Comparison of ENCODE assay signal across 20 mouse cellular contexts in genomic region chr13:41655576-41656090, GRCm38 (mm10). TPM values are rescaled to one million over a fixed set of nuclear protein-coding genes. Genes with fewer than 3 reads are reported as not detected.
DNase-seq lines count a peak whose midpoint lies in the region; TF ChIP-seq lines count a peak whose summit lies in the region.
"Had no signal": no experiment of that assay in that cellular context is flagged by ENCODE, and none has a peak within 500 bp of the region (broad histone marks: within the 10 kb centered on the region; RNA-seq: fewer than 3 reads in every experiment).

No protein-coding gene starts in this region.

- no peaks in the 10 kb centered on the region for H3K27me3 ChIP-seq in heart, embryonic 10.5 days (ENCODE audit: insufficient read depth, poor library complexity, severe bottlenecking)
- H3K27me3 ChIP-seq in heart, adult 2 months (ENCODE audit: control insufficient read depth, insufficient read depth, low read length): no peaks in the 10 kb centered on the region
- H3K27me3 ChIP-seq in kidney, adult 2 months (replicated peaks; ENCODE audit: control insufficient read depth, insufficient read depth, low read length): no peaks in the 10 kb centered on the region
- H3K27me3 ChIP-seq: liver, embryonic 13.5 days; neural tube, embryonic 13.5 days had no signal

- DNase-seq in adrenal gland, adult 2 months: peak; percentile 42
- no peak for DNase-seq in adrenal gland, postnatal 4 days (ENCODE audit: low spot score in 2 of 2)
- DNase-seq in heart, embryonic 10.5 days (ENCODE audit: low spot score): no peak
- DNase-seq in heart, adult 2 months: no peak
- no peak for DNase-seq in kidney, adult 2 months
- no peak for DNase-seq in kidney, adult 18-20 months
- DNase-seq in adrenal gland, postnatal 36 days: peak; percentile 35 to 40
- DNase-seq in left cerebral cortex, adult 8-10 months (ENCODE audit: low spot score in 2 of 2): no peak
- DNase-seq: cerebellum, adult 11-12 months; cerebellum, postnatal 10 days; forebrain, postnatal 0 days; kidney, postnatal 4 days; liver, embryonic 13.5 days; lung, embryonic 14.5 days; thymus, adult 18-20 months; thymus, postnatal 36 days had no signal

- TF ChIP-seq EP300 in heart, adult 2 months (IDR thresholded peaks at IDR 0.05; ENCODE audit: insufficient read depth, low read depth, low read length): no peak

- H3K79me2 ChIP-seq in heart, adult 2 months (replicated peaks; ENCODE audit: control insufficient read depth, insufficient read depth, low read length): no peaks in the 10 kb centered on the region

- intact Hi-C loops in heart, adult 2 months (cut with DNase I): no loop called here

- no peak for TF ChIP-seq POLR2A in heart, adult 2 months (IDR thresholded peaks at IDR 0.05; ENCODE audit: insufficient read depth, low read depth, low read length)
- TF ChIP-seq POLR2A in kidney, adult 2 months (IDR thresholded peaks at IDR 0.05; ENCODE audit: low read depth, low read length): no peak

- no peaks in the 10 kb centered on the region for H3K36me3 ChIP-seq in heart, embryonic 10.5 days
- no peaks in the 10 kb centered on the region for H3K36me3 ChIP-seq in heart, adult 2 months (ENCODE audit: control insufficient read depth, insufficient read depth, low read length)
- H3K36me3 ChIP-seq in kidney, adult 2 months (ENCODE audit: control insufficient read depth, insufficient read depth, low read length): no peaks in the 10 kb centered on the region
- H3K36me3 ChIP-seq: embryonic facial prominence, embryonic 10.5 days; liver, embryonic 13.5 days; neural tube, embryonic 13.5 days had no signal

- H3K9ac ChIP-seq in heart, adult 2 months (ENCODE audit: low read depth, low read length): no peak overlapping the region
- H3K9ac ChIP-seq: forebrain, postnatal 0 days; liver, embryonic 13.5 days; lung, embryonic 14.5 days; neural tube, embryonic 13.5 days had no signal

- WGBS in heart, embryonic 10.5 days: 31% methylated on average over 10 of the region's 10 CpGs
- WGBS in heart, adult 2 months: 37% methylated on average over 10 of the region's 10 CpGs
- WGBS in kidney, adult 2 months: 62% methylated on average over 10 of the region's 10 CpGs

- TF ChIP-seq CTCF in heart, adult 2 months (IDR thresholded peaks at IDR 0.05): no peak
- TF ChIP-seq CTCF in kidney, adult 2 months (conservative IDR thresholded peaks at IDR 0.05; ENCODE audit: insufficient read depth, insufficient read length, low read depth, low read length): no peak

- no peaks in the 10 kb centered on the region for H3K9me3 ChIP-seq in heart, embryonic 10.5 days
- H3K9me3 ChIP-seq: embryonic facial prominence, embryonic 10.5 days; liver, embryonic 13.5 days; neural tube, embryonic 13.5 days had no signal

- peaks cover 39% of the 10 kb centered on the region for H3K4me1 ChIP-seq in heart, embryonic 10.5 days
- peaks cover 1% of the 10 kb centered on the region for H3K4me1 ChIP-seq in heart, adult 2 months (ENCODE audit: control insufficient read depth, insufficient read depth, low read length)
- H3K4me1 ChIP-seq in kidney, adult 2 months (ENCODE audit: control insufficient read depth, insufficient read depth, low read length): no peaks in the 10 kb centered on the region; the same call in 1 of the 2 replicates
- H3K4me1 ChIP-seq: liver, embryonic 13.5 days; neural tube, embryonic 13.5 days had no signal

- H3K27ac ChIP-seq in heart, embryonic 10.5 days: peak overlapping the region; percentile 81
- H3K27ac ChIP-seq in heart, adult 2 months: no peak overlapping the region
- H3K27ac ChIP-seq in kidney, adult 2 months (ENCODE audit: insufficient read depth, low read depth, low read length): peak overlapping the region; percentile 7; the same call in 1 of the 2 replicates
- H3K27ac ChIP-seq: embryonic facial prominence, embryonic 10.5 days; hindbrain, postnatal 0 days; liver, embryonic 13.5 days; neural tube, embryonic 13.5 days had no signal

- H3K4me3 ChIP-seq in heart, embryonic 10.5 days: no peak overlapping the region
- H3K4me3 ChIP-seq in heart, adult 2 months: no peak overlapping the region
- no peak overlapping the region for H3K4me3 ChIP-seq in kidney, adult 2 months (ENCODE audit: insufficient read depth, low read depth, low read length)
- H3K4me3 ChIP-seq: embryonic facial prominence, embryonic 10.5 days; liver, embryonic 13.5 days; myocyte; neural tube, embryonic 13.5 days had no signal

RNA-seq across cellular contexts. Expression of gene Tmem170b, which starts 49.9 kb away (rescaled TPM):
- 10 to 100 TPM; 16.6 to 22.1 TPM for total RNA-seq in adrenal gland, adult 2 months (2021)
- 5.6 and 10.1 TPM in 2 replicates for polyA plus RNA-seq in adrenal gland, adult 2 months (2012; rRNA removed)
- total RNA-seq in adrenal gland, postnatal 4 days (2021): 10 to 100 TPM; 27.9 to 28.1 TPM
- 11.5 and 15.5 TPM in 2 replicates for polyA plus RNA-seq in heart, embryonic 10.5 days (2016; fragmentation: Nextera tagmentation; extraction: Ambion mirVana)
- 10 to 100 TPM; 22.0 to 27.1 TPM for total RNA-seq in heart, adult 2 months (2021)
- polyA plus RNA-seq in heart, adult 2 months (2012; rRNA removed): 3.6 and 7.1 TPM in 2 replicates
- 4.0 and 4.2 TPM in 2 replicates for polyA plus RNA-seq in kidney, adult 2 months (2012; rRNA removed)
- total RNA-seq in adrenal gland, postnatal 36 days (2021): 10 to 100 TPM; 23.0 to 29.0 TPM
- total RNA-seq in left cerebral cortex, adult 8-10 months (2022): 10 to 100 TPM; 78.7 to 83.4 (median 80.8) TPM

Comparison
In these comparisons a context has a peak if more than half of its experiments do, and no peak if none do; other contexts are left out.
1. DNase-seq: peak in adrenal gland, adult 2 months (single experiment) and adrenal gland, postnatal 36 days (2 of 2); none in adrenal gland, postnatal 4 days (0 of 2), heart, embryonic 10.5 days (single experiment), heart, adult 2 months (0 of 2), kidney, adult 2 months (single experiment), kidney, adult 18-20 months (single experiment) and left cerebral cortex, adult 8-10 months (0 of 2).